Mouse (Mus musculus): Measurements from ENCODE around the gene Sox5. TPM values are rescaled to one million over a fixed set of nuclear protein-coding genes. Genes with fewer than 3 reads are reported as not detected.

Sox5 gene
- polyA plus RNA-seq, 2 experiments = 1.6 to 1.7 TPM

DNA sequence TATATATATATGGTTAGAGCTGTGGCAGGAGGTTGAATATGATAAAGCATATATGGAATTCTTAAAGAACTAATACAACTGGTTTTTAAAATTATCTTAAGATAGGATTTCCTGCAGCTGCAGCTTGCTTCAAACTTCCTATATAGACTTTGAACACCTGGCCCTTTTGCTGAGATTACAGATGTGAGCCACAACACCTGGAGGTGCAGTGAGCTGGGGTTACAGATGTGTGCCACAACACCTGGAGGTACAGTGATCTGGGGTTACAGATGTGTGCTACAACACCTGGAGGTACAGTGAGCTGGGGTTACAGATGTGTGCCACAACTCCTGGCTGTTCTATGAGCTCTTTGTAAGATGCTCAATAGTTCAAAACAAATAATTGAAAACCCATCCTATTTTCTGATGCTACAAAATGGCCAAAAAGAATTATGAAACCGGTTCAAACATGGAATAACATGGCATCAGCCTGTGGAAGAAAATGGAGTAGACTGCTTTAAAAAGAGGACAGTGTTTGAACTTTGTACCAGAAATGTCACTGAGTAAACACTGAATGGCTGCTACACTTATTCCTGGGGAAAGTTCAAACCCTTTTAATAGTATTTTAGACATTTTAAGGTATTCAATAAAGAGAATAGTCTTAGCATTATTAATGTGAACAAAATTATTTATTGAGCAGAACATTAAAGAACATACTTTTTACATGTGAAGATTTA is 695.5 kb downstream of the Sox5 start:
- no peaks in the 10 kb centered on the region for H3K36me3 ChIP-seq (replicated peaks; ENCODE audit: control insufficient read depth, insufficient read depth, low read depth)
- H3K27me3 ChIP-seq (ENCODE audit: control insufficient read depth, insufficient read depth, low read length) = no peaks in the 10 kb centered on the region
- no peak overlapping the region for H3K9ac ChIP-seq (replicated peaks)
- no peak overlapping the region for H3K27ac ChIP-seq
- TF ChIP-seq EP300 (IDR thresholded peaks at IDR 0.05; ENCODE audit: low read depth) (no peak), CTCF (IDR thresholded peaks at IDR 0.05; ENCODE audit: low read depth) (no peak)
- peaks cover 0 to 3% of the 10 kb centered on the region in 2 experiments; a peak in 1 of 4 replicates for H3K4me1 ChIP-seq (replicated peaks; ENCODE audit: control insufficient read depth in 2 of 2, insufficient read depth in 2 of 2, low read length in 1 of 2)
- DNase-seq (ENCODE audit: low read depth in 3 of 3, low spot score in 3 of 3) = no peak
- ATAC-seq (ENCODE audit: insufficient read depth) = no peak
- no peak overlapping the region for H3K4me3 ChIP-seq (ENCODE audit: insufficient read depth in 1 of 2, low read depth in 2 of 2, low read length in 2 of 2)
- H3K4me2 ChIP-seq (ENCODE audit: low read depth) = no peak overlapping the region
- H3K9me3 ChIP-seq (ENCODE audit: control insufficient read depth, low read length) = no peaks in the 10 kb centered on the region
- WGBS (ENCODE audit: insufficient replicate concordance) = 34% methylated on average over 1 of the region's 1 CpGs

DNA sequence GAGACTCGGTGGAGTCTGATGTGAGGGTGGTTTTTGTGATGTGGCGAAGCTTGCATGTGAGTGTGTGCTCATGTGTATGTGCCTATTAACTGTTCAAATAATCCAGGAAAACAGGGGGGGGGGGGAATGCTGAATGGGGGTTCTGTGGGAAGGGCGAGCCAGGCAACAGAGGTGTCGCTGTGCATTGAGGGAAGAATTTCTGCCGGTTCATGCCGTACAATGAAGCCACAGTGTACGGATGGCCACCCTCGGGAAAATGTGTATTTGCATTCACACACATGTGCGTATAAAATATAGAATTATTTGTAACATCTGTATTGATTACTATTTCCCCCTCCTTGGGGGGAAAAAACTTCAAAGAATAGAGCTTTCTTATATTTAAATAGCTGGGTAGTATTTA is 699.5 kb downstream of the Sox5 start:
- WGBS (ENCODE audit: insufficient replicate concordance) = 74% methylated on average over 9 of the region's 9 CpGs
- H3K27ac ChIP-seq = no peak overlapping the region
- no peak for DNase-seq (ENCODE audit: low read depth in 3 of 3, low spot score in 3 of 3)
- H3K9ac ChIP-seq (replicated peaks) = no peak overlapping the region
- no peaks in the 10 kb centered on the region for H3K27me3 ChIP-seq (ENCODE audit: control insufficient read depth, insufficient read depth, low read length)
- H3K4me1 ChIP-seq (replicated peaks; ENCODE audit: control insufficient read depth in 2 of 2, insufficient read depth in 2 of 2, low read length in 1 of 2) = peaks cover 0 to 3% of the 10 kb centered on the region in 2 experiments; a peak in 1 of 4 replicates
- ATAC-seq (ENCODE audit: insufficient read depth) = no peak
- H3K4me2 ChIP-seq (ENCODE audit: low read depth) = no peak overlapping the region
- H3K36me3 ChIP-seq (replicated peaks; ENCODE audit: control insufficient read depth, insufficient read depth, low read depth) = no peaks in the 10 kb centered on the region
- H3K4me3 ChIP-seq (ENCODE audit: insufficient read depth in 1 of 2, low read depth in 2 of 2, low read length in 2 of 2) = no peak overlapping the region
- TF ChIP-seq CTCF (IDR thresholded peaks at IDR 0.05; ENCODE audit: low read depth) (no peak), EP300 (IDR thresholded peaks at IDR 0.05; ENCODE audit: low read depth) (no peak)
- H3K9me3 ChIP-seq (ENCODE audit: control insufficient read depth, low read length) = no peaks in the 10 kb centered on the region

DNA sequence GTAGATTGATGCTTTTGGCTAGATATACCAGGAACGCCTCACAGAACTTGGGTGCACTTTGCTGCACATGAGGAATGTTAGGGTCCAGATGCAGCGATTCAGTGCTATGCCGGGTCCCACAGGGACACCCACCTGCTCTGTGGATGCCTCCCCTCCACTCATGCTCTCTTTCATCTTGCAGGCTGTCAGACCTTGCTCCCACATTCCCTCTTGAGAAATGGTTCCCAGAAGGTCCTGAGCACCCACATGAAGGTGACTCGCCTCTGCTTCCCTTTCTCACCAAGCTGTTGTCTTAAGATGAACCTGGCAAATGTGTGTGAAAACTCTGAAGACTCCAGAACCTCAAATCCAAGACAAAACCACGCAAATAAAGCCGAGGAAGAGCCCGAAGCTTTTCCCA is 704.0 kb downstream of the Sox5 start:
- DNase-seq (ENCODE audit: low read depth in 3 of 3, low spot score in 3 of 3) = no peak
- no peaks in the 10 kb centered on the region for H3K27me3 ChIP-seq (ENCODE audit: control insufficient read depth, insufficient read depth, low read length)
- no peaks in the 10 kb centered on the region for H3K9me3 ChIP-seq (ENCODE audit: control insufficient read depth, low read length)
- no peak for TF ChIP-seq CTCF (IDR thresholded peaks at IDR 0.05; ENCODE audit: low read depth)
- TF ChIP-seq EP300 (IDR thresholded peaks at IDR 0.05; ENCODE audit: low read depth) = no peak
- H3K4me3 ChIP-seq (ENCODE audit: insufficient read depth in 1 of 2, low read depth in 2 of 2, low read length in 2 of 2) = no peak overlapping the region
- H3K9ac ChIP-seq (replicated peaks) = no peak overlapping the region
- no peaks in the 10 kb centered on the region for H3K36me3 ChIP-seq (replicated peaks; ENCODE audit: control insufficient read depth, insufficient read depth, low read depth)
- H3K27ac ChIP-seq = no peak overlapping the region
- no peak overlapping the region for H3K4me2 ChIP-seq (ENCODE audit: low read depth)
- no peak for ATAC-seq (ENCODE audit: insufficient read depth)
- WGBS (ENCODE audit: insufficient replicate concordance) = 64% methylated on average over 7 of the region's 7 CpGs
- no peaks in the 10 kb centered on the region for H3K4me1 ChIP-seq (replicated peaks; ENCODE audit: control insufficient read depth in 2 of 2, insufficient read depth in 2 of 2, low read length in 1 of 2)

DNA sequence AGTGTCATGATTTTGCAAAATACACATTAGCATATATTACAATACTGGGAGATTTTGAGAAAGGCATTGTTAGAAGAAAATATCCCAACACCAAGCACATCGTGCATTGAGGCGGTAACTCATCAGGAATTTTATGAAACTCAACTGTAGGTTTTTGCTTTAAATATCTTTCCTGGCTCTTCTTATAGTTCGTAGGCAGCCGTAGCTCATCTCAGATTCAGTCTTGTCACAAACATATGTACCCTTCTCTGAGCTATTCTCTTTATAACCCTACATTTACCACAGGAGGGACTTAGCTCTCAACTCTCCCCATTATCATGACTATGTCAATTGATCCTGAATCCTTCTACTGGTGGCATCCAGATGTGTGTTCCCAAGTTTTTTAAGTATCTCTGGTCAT is 705.4 kb downstream of the Sox5 start:
- Histone ChIP-seq H3K4me3 (ENCODE audit: insufficient read depth in 1 of 2, low read depth in 2 of 2, low read length in 2 of 2) (no peak overlapping the region), H3K4me1 (replicated peaks; ENCODE audit: control insufficient read depth in 2 of 2, insufficient read depth in 2 of 2, low read length in 1 of 2) (no peaks in the 10 kb centered on the region), H3K36me3 (replicated peaks; ENCODE audit: control insufficient read depth, insufficient read depth, low read depth) (no peaks in the 10 kb centered on the region), H3K27ac (no peak overlapping the region), H3K27me3 (ENCODE audit: control insufficient read depth, insufficient read depth, low read length) (no peaks in the 10 kb centered on the region), H3K9me3 (ENCODE audit: control insufficient read depth, low read length) (no peaks in the 10 kb centered on the region), H3K4me2 (ENCODE audit: low read depth) (no peak overlapping the region), H3K9ac (replicated peaks) (no peak overlapping the region)
- ATAC-seq (ENCODE audit: insufficient read depth) (no peak), DNase-seq (ENCODE audit: low read depth in 3 of 3, low spot score in 3 of 3) (no peak)
- 74% methylated on average over 4 of the region's 4 CpGs for WGBS (ENCODE audit: insufficient replicate concordance)
- TF ChIP-seq CTCF (IDR thresholded peaks at IDR 0.05; ENCODE audit: low read depth) (no peak), EP300 (IDR thresholded peaks at IDR 0.05; ENCODE audit: low read depth) (no peak)

DNA sequence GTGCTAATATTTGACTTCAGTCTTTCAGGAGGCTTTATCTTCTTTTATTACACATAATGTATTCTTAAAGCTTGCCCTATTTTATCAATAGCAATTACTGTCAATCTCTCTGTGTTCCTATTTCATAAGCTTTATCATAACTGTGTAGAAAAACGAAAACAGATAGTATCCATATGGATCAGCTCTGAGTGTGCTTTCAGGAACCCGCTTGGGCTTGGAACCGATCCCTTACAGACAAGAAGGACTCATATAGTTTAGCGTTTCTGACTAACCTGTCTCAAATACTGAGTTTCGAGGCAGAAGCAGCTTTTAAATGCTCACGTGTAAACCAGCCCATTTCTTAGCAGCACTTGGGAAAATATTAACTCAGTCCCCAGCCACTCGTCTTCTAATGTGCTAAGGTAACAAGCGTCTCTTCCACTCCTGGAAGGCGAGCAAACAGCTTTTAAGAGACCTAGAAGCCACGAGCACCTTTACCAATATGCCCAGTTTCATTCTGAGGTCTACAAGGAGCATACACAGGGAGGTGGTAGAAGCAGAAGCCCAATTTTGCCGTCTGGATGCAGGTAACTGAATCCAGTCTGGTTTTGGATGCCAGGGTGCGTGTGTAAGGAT is 706.3 kb downstream of the Sox5 start:
- DNase-seq (ENCODE audit: low read depth in 3 of 3, low spot score in 3 of 3) (no peak), ATAC-seq (ENCODE audit: insufficient read depth) (no peak)
- Histone ChIP-seq H3K4me3 (ENCODE audit: insufficient read depth in 1 of 2, low read depth in 2 of 2, low read length in 2 of 2) (no peak overlapping the region), H3K4me2 (ENCODE audit: low read depth) (no peak overlapping the region), H3K4me1 (replicated peaks; ENCODE audit: control insufficient read depth in 2 of 2, insufficient read depth in 2 of 2, low read length in 1 of 2) (no peaks in the 10 kb centered on the region), H3K27me3 (ENCODE audit: control insufficient read depth, insufficient read depth, low read length) (no peaks in the 10 kb centered on the region), H3K9ac (replicated peaks) (no peak overlapping the region), H3K27ac (no peak overlapping the region), H3K36me3 (replicated peaks; ENCODE audit: control insufficient read depth, insufficient read depth, low read depth) (no peaks in the 10 kb centered on the region), H3K9me3 (ENCODE audit: control insufficient read depth, low read length) (no peaks in the 10 kb centered on the region)
- WGBS (ENCODE audit: insufficient replicate concordance) = 63% methylated on average over 12 of the region's 12 CpGs
- TF ChIP-seq EP300 (IDR thresholded peaks at IDR 0.05; ENCODE audit: low read depth) = no peak
- no peak for TF ChIP-seq CTCF (IDR thresholded peaks at IDR 0.05; ENCODE audit: low read depth)

All from liver, embryonic 14.5 days (tissue).